Comparison of ENCODE assay signal across 8 mouse cellular contexts in genomic region chr6:42692154-42692516, GRCm38 (mm10). TPM values are rescaled to one million over a fixed set of nuclear protein-coding genes. Genes with fewer than 3 reads are reported as not detected.
DNase-seq lines count a peak whose midpoint lies in the region; ATAC-seq and TF ChIP-seq lines count a peak whose summit lies in the region.

No protein-coding gene starts in this region.

- no peaks in the 10 kb centered on the region for H3K36me3 ChIP-seq in hindbrain, embryonic 11.5 days (ENCODE audit: control insufficient read depth, insufficient read depth, low read length)
- H3K36me3 ChIP-seq in lung, embryonic 15.5 days = 0 out of 2 replicates have a peak, but pooled peaks cover 5% of the 10 kb centered on the region

- in situ Hi-C loops in Patski (cut with MboI; ENCODE audit: low pct_unique_long_range_greater_than_20kb) = loop anchor here (25.0 kb wide), 1 partner anchor 595 kb away; no protein-coding TSS in a partner anchor

- peak overlapping the region; percentile 97 for H3K27ac ChIP-seq in hindbrain, embryonic 11.5 days (ENCODE audit: low read depth, low read length)
- H3K27ac ChIP-seq in lung, embryonic 15.5 days = peak overlapping the region; percentile 95

- H3K9ac ChIP-seq in hindbrain, embryonic 11.5 days (ENCODE audit: low read depth, low read length) = peak overlapping the region; percentile 93
- peak overlapping the region; percentile 76 for H3K9ac ChIP-seq in lung, embryonic 15.5 days

- peak; percentile 91 for ATAC-seq in Patski
- ATAC-seq in hindbrain, embryonic 11.5 days (ENCODE audit: low FRiP score) = peak; percentile 89
- peak; percentile 90 for ATAC-seq in lung, embryonic 15.5 days (ENCODE audit: borderline replicate concordance, extremely low read depth, low FRiP score, low TSS enrichment)

- peak overlapping the region; percentile 78 for H3K4me3 ChIP-seq in hindbrain, embryonic 11.5 days (ENCODE audit: low read depth, low read length)
- H3K4me3 ChIP-seq in lung, embryonic 15.5 days = peak overlapping the region; percentile 76

- H3K9me3 ChIP-seq in hindbrain, embryonic 11.5 days (ENCODE audit: control insufficient read depth, low read length) = no peaks in the 10 kb centered on the region
- no peaks in the 10 kb centered on the region for H3K9me3 ChIP-seq in lung, embryonic 15.5 days

- H3K27me3 ChIP-seq in Patski = no peaks in the 10 kb centered on the region
- H3K27me3 ChIP-seq in hindbrain, embryonic 11.5 days (ENCODE audit: control insufficient read depth, insufficient read depth, low read length) = no peaks in the 10 kb centered on the region
- H3K27me3 ChIP-seq in lung, embryonic 15.5 days = no peaks in the 10 kb centered on the region

- no peaks in the 10 kb centered on the region for H3K4me1 ChIP-seq in hindbrain, embryonic 11.5 days (replicated peaks; ENCODE audit: control insufficient read depth, insufficient read depth, low read length)
- peaks cover 7% of the 10 kb centered on the region; the same call in 1 of the 2 replicates for H3K4me1 ChIP-seq in lung, embryonic 15.5 days

- peak overlapping the region; percentile 66 for H3K4me2 ChIP-seq in hindbrain, embryonic 11.5 days (replicated peaks; ENCODE audit: low read depth, low read length)
- H3K4me2 ChIP-seq in lung, embryonic 15.5 days = peak overlapping the region; percentile 77

- peak; percentile 57 for DNase-seq in Patski (ENCODE audit: low read depth, low spot score)
- peak; percentile 96 to 97 for DNase-seq in cerebellum, postnatal 10 days
- DNase-seq in frontal cortex, postnatal 14 days (ENCODE audit: low spot score in 2 of 2) = peak; percentile 55 to 60
- peak; percentile 88 for DNase-seq in hindbrain, embryonic 11.5 days (ENCODE audit: low spot score)
- peak; percentile 66 to 77 for DNase-seq in layer of hippocampus, postnatal 10 days (ENCODE audit: low spot score in 2 of 2)
- peak; percentile 64 for DNase-seq in ovary, postnatal 14 days (ENCODE audit: low spot score)
- no peak for DNase-seq in thymus, postnatal 36 days

- CTCF ChIA-PET in Patski (lab: Charles Lee) = interaction anchor here (1.4 kb wide), 1 partner anchor 9 kb away, joined by 3 read pairs; no protein-coding TSS in a partner anchor

- POLR2A ChIA-PET in Patski (lab: Charles Lee) = interaction anchor here (0.6 kb wide), 1 partner anchor 115 kb away, joined by 3 read pairs; no protein-coding TSS in a partner anchor

- TF ChIP-seq CTCF in Patski (IDR thresholded peaks at IDR 0.05) = no peak

- WGBS in hindbrain, embryonic 11.5 days = 0% methylated on average over 10 of the region's 10 CpGs
- 1% methylated on average over 10 of the region's 10 CpGs for WGBS in lung, embryonic 15.5 days

RNA-seq across cellular contexts. Expression of gene Tcaf1, which starts 17.8 kb away (rescaled TPM):
- 69.7 TPM for polyA plus RNA-seq in Patski (2021)
- 161 and 162 TPM in 2 replicates for polyA plus RNA-seq in hindbrain, embryonic 11.5 days (2014; fragmentation: Nextera tagmentation; extraction: Ambion mirVana)
- 100 to 1,000 TPM; 246 to 253 TPM for total RNA-seq in layer of hippocampus, postnatal 10 days (2021)
- 74.2 and 75.9 TPM in 2 replicates for polyA plus RNA-seq in lung, embryonic 15.5 days (2015; fragmentation: Nextera tagmentation; extraction: Ambion mirVana)

RNA-seq across cellular contexts. Expression of gene Olfr453, which starts 47.0 kb away (rescaled TPM):
- polyA plus RNA-seq in Patski (2021) = not detected
- polyA plus RNA-seq in hindbrain, embryonic 11.5 days (2014; fragmentation: Nextera tagmentation; extraction: Ambion mirVana) = not detected in 2 replicates
- not detected for total RNA-seq in layer of hippocampus, postnatal 10 days (2021)
- polyA plus RNA-seq in lung, embryonic 15.5 days (2015; fragmentation: Nextera tagmentation; extraction: Ambion mirVana) = not detected in 2 replicates

RNA-seq across cellular contexts. Expression of gene Tcaf2, which starts 47.1 kb away (rescaled TPM):
- polyA plus RNA-seq in Patski (2021) = 9.0 TPM
- polyA plus RNA-seq in hindbrain, embryonic 11.5 days (2014; fragmentation: Nextera tagmentation; extraction: Ambion mirVana) = 2.1 and 2.6 TPM in 2 replicates
- total RNA-seq in layer of hippocampus, postnatal 10 days (2021) = 1 to 10 TPM; 1.3 to 2.1 TPM
- polyA plus RNA-seq in lung, embryonic 15.5 days (2015; fragmentation: Nextera tagmentation; extraction: Ambion mirVana) = 9.0 TPM in 2 replicates

Comparison
In these comparisons a context has a peak if more than half of its experiments do, and no peak if none do; other contexts are left out.
1. DNase-seq: peak in Patski (single experiment), cerebellum, postnatal 10 days (2 of 2), frontal cortex, postnatal 14 days (2 of 2), hindbrain, embryonic 11.5 days (single experiment), layer of hippocampus, postnatal 10 days (2 of 2) and ovary, postnatal 14 days (single experiment); none in thymus, postnatal 36 days (0 of 2).
2. Peak in every context shown above with its lines, with median percentiles within 50 percentile points of each other: ATAC-seq.